Mouse (Mus musculus): Measurements from ENCODE around the gene Mau2. TPM values are rescaled to one million over a fixed set of nuclear protein-coding genes. Genes with fewer than 3 reads are reported as not detected.

The Mau2 gene
- polyA plus RNA-seq, 1 experiment from 2014 or later, result 46.7 TPM

DNA sequence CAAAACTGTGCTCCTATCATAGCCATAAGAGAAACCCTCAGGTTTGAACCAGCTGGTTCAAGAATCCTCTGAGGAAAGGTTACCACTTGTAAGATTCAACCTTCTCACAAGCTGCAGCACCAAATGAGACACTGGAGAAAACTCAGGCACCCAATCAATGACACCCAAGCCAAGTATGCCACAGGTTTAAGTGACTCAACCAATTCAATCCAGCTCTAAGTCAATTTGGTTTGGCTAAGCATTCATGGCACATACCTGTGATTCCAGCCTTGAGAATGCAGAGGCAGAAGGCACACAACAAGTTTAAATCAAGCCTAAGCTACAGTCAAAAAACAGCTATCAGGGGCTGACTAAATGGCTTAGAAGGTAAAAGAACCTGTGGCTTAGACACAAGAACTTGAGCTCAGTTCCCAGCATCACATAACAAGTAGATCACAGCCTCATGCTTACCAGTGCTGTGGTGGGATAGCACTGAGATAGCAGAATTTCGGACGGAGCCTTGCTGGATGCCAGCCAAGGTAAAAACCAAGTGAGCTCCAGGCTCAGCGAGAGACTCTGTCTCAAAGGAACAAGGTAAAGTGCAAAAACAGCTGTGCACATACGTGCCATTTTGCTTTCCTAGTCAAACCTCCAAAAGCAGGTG is 75.1 kb downstream of the Mau2 start:
- H3K36me3 ChIP-seq (ENCODE audit: control insufficient read depth, insufficient read depth, low read length), result no peaks in the 10 kb centered on the region
- no peak for ATAC-seq (ENCODE audit: insufficient read depth, low FRiP score)
- H3K4me1 ChIP-seq (ENCODE audit: control insufficient read depth, insufficient read depth, low read length), result peaks cover 26% of the 10 kb centered on the region

More for the DNA sequence above, 75.1 kb downstream of the Mau2 start:
- no peak overlapping the region for H3K4me2 ChIP-seq (ENCODE audit: low read depth, low read length)
- H3K27ac ChIP-seq (ENCODE audit: low read length), result no peak overlapping the region
- WGBS, result 70% methylated on average over 4 of the region's 4 CpGs
- no peaks in the 10 kb centered on the region for H3K9me3 ChIP-seq (replicated peaks; ENCODE audit: control insufficient read depth, low read length)
- no peak overlapping the region for H3K4me3 ChIP-seq (replicated peaks; ENCODE audit: low read length)
- H3K27me3 ChIP-seq (ENCODE audit: control insufficient read depth, insufficient read depth, low read length), result no peaks in the 10 kb centered on the region
- no peak overlapping the region for H3K9ac ChIP-seq (ENCODE audit: low read length)

Other genes starting within 250 kb of the Mau2 start
- gene Gmip, start 234.1 kb downstream of the Mau2 start, polyA plus RNA-seq (2015; fragmentation: Nextera tagmentation; extraction: Ambion mirVana), result 10.0 and 11.0 TPM in 2 replicates
- 0.22 and 0.35 TPM in 2 replicates for gene Lpar2, start 220.3 kb downstream of the Mau2 start, polyA plus RNA-seq (2015; fragmentation: Nextera tagmentation; extraction: Ambion mirVana)
- 3.1 and 4.6 TPM in 2 replicates for gene Pbx4, start 210.2 kb downstream of the Mau2 start, polyA plus RNA-seq (2015; fragmentation: Nextera tagmentation; extraction: Ambion mirVana)
- 0.37 and 0.59 TPM in 2 replicates for gene Cilp2, start 155.0 kb downstream of the Mau2 start, polyA plus RNA-seq (2015; fragmentation: Nextera tagmentation; extraction: Ambion mirVana)
- 2.1 and 2.3 TPM in 2 replicates for gene Tssk6, start 140.6 kb downstream of the Mau2 start, polyA plus RNA-seq (2015; fragmentation: Nextera tagmentation; extraction: Ambion mirVana)
- gene Ndufa13, start 140.2 kb downstream of the Mau2 start, polyA plus RNA-seq (2015; fragmentation: Nextera tagmentation; extraction: Ambion mirVana), result 170 and 193 TPM in 2 replicates
- 3.0 and 3.2 TPM in 2 replicates for gene Yjefn3, start 140.0 kb downstream of the Mau2 start, polyA plus RNA-seq (2015; fragmentation: Nextera tagmentation; extraction: Ambion mirVana)
- 29.7 and 32.3 TPM in 2 replicates for gene Gatad2a, start 46.4 kb downstream of the Mau2 start, polyA plus RNA-seq (2015; fragmentation: Nextera tagmentation; extraction: Ambion mirVana)
- gene Sugp1, start 79 bp upstream of the Mau2 start, polyA plus RNA-seq (2015; fragmentation: Nextera tagmentation; extraction: Ambion mirVana), result 39.1 and 42.0 TPM in 2 replicates
- 8.4 and 11.6 TPM in 2 replicates for gene Tm6sf2, start 30.2 kb upstream of the Mau2 start, polyA plus RNA-seq (2015; fragmentation: Nextera tagmentation; extraction: Ambion mirVana)
- 0.28 TPM in 1 of 2 replicates, not detected in the other for gene Hapln4, start 40.7 kb upstream of the Mau2 start, polyA plus RNA-seq (2015; fragmentation: Nextera tagmentation; extraction: Ambion mirVana)
- 0.96 and 1.4 TPM in 2 replicates for gene Ncan, start 78.1 kb upstream of the Mau2 start, polyA plus RNA-seq (2015; fragmentation: Nextera tagmentation; extraction: Ambion mirVana)
- gene Nr2c2ap, start 88.6 kb upstream of the Mau2 start, polyA plus RNA-seq (2015; fragmentation: Nextera tagmentation; extraction: Ambion mirVana), result 35.7 and 37.1 TPM in 2 replicates
- gene Rfxank, start 96.4 kb upstream of the Mau2 start, polyA plus RNA-seq (2015; fragmentation: Nextera tagmentation; extraction: Ambion mirVana), result 14.5 and 17.1 TPM in 2 replicates
- 38.0 and 42.8 TPM in 2 replicates for gene Borcs8, start 96.8 kb upstream of the Mau2 start, polyA plus RNA-seq (2015; fragmentation: Nextera tagmentation; extraction: Ambion mirVana)
- 0.25 TPM in 2 replicates for gene Mef2b, start 97.0 kb upstream of the Mau2 start, polyA plus RNA-seq (2015; fragmentation: Nextera tagmentation; extraction: Ambion mirVana)
- 64.2 and 64.8 TPM in 2 replicates for gene Tmem161a, start 129.6 kb upstream of the Mau2 start, polyA plus RNA-seq (2015; fragmentation: Nextera tagmentation; extraction: Ambion mirVana)
- 5.1 and 6.1 TPM in 2 replicates for gene Slc25a42, start 169.6 kb upstream of the Mau2 start, polyA plus RNA-seq (2015; fragmentation: Nextera tagmentation; extraction: Ambion mirVana)
- 25.6 and 26.4 TPM in 2 replicates for gene Sugp2, start 191.5 kb upstream of the Mau2 start, polyA plus RNA-seq (2015; fragmentation: Nextera tagmentation; extraction: Ambion mirVana)
- 25.3 and 27.0 TPM in 2 replicates for gene Armc6, start 191.7 kb upstream of the Mau2 start, polyA plus RNA-seq (2015; fragmentation: Nextera tagmentation; extraction: Ambion mirVana)
- gene Homer3, start 240.1 kb upstream of the Mau2 start, polyA plus RNA-seq (2015; fragmentation: Nextera tagmentation; extraction: Ambion mirVana), result 27.3 and 32.5 TPM in 2 replicates